ENCODE assay signal across 16 mouse cellular contexts in the genomic region with DNA sequence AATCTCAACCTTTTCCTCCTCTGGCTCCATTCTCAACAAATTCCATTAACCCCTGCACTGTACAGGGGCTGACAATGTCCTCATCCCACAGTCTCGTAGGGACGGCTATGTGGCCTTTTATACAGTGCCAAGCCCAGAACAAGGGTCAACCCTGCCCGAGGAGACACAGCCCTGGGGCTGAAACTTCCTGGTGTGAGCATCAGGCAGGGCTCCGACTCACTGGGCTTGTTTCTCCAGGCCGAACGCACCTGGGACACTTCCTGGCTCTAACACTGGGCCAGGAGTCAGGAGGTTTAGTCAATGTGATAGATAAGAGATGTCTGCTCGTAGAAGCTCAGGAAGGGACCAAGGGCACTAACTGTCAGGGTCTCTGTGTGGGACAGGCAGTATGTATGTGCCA.
"Had no signal": no experiment of that assay in that cellular context is flagged by ENCODE, and none has a peak within 500 bp of the region (broad histone marks: within the 10 kb centered on the region; RNA-seq: fewer than 3 reads in every experiment).

No protein-coding gene starts in this region.

- H3K4me1 ChIP-seq: midbrain, embryonic 10.5 days; neural tube, embryonic 15.5 days had no signal

- H3K4me3 ChIP-seq: kidney, embryonic 15.5 days; limb, embryonic 15.5 days; liver, embryonic 12.5 days; midbrain, embryonic 10.5 days; myocyte; neural tube, embryonic 15.5 days had no signal

- H3K36me3 ChIP-seq: neural tube, embryonic 15.5 days had no signal

- H3K27me3 ChIP-seq: kidney, embryonic 15.5 days; limb, embryonic 15.5 days; liver, embryonic 12.5 days; neural tube, embryonic 15.5 days had no signal

- DNase-seq: kidney, adult 2 months; kidney, postnatal 14 days; layer of hippocampus, adult 9-11 months; layer of hippocampus, postnatal 36 days; lung, embryonic 14.5 days; lung, postnatal 10 days; lung, postnatal 4 days; midbrain, embryonic 14.5 days; right cerebral cortex, adult 18-20 months; thymus, postnatal 4 days had no signal

- H3K4me2 ChIP-seq: kidney, embryonic 15.5 days; limb, embryonic 15.5 days; liver, embryonic 12.5 days; lung, embryonic 14.5 days; neural tube, embryonic 15.5 days had no signal

- H3K9me3 ChIP-seq: kidney, embryonic 15.5 days; limb, embryonic 15.5 days; liver, embryonic 12.5 days; midbrain, embryonic 10.5 days; neural tube, embryonic 15.5 days had no signal

- H3K9ac ChIP-seq: kidney, embryonic 15.5 days; limb, embryonic 15.5 days; liver, embryonic 12.5 days; lung, embryonic 14.5 days; neural tube, embryonic 15.5 days had no signal

- ATAC-seq: liver, embryonic 12.5 days had no signal

- H3K27ac ChIP-seq: kidney, embryonic 15.5 days; limb, embryonic 15.5 days; liver, embryonic 12.5 days; midbrain, embryonic 10.5 days; neural tube, embryonic 15.5 days had no signal
